Mouse (Mus musculus) heart, embryonic 14.5 days (tissue): Measurements from ENCODE around the gene Adig. TPM values are rescaled to one million over a fixed set of nuclear protein-coding genes. Genes with fewer than 3 reads are reported as not detected.

Experiments
- ATAC-seq: fragments of 200-750 bp; cut with Nextera tagmentation; 2 replicates; pipeline ENCODE4 v1.8.0; 2017; ENCODE audit warnings: low read depth, moderate TSS enrichment; ENCODE audit not compliant: insufficient number of reproducible peaks, insufficient read depth, low FRiP score
- H3K27ac ChIP-seq, 2 experiments: fragments of 200-500 bp in 1 of 2; fragments of 300-500 bp in 1 of 2; sonication (generic) in 1 of 2; replicated peaks in 1 of 2; 2 replicates each; pipeline ENCODE4 v1.5.1; 2012 to 2014; ENCODE audit warnings: low read depth in 2 of 2, low read length in 2 of 2, control low read depth in 1 of 2, mild to moderate bottlenecking in 1 of 2, mixed read lengths in 1 of 2; ENCODE audit not compliant: control insufficient read depth in 1 of 2, insufficient read depth in 1 of 2
- H3K27me3 ChIP-seq: fragments of 300-500 bp; sonication (generic); 2 replicates; pipeline ENCODE4 v1.6.1; 2014; ENCODE audit warnings: mild to moderate bottlenecking, low read length, control low read depth; ENCODE audit not compliant: control insufficient read depth, insufficient read depth
- H3K36me3 ChIP-seq: fragments of 300-500 bp; sonication (generic); 2 replicates; pipeline ENCODE4 v1.6.1; 2014; ENCODE audit warnings: mild to moderate bottlenecking, control low read depth, low read length, mixed read lengths; ENCODE audit not compliant: control insufficient read depth, insufficient read depth
- H3K4me1 ChIP-seq, 2 experiments: fragments of 200-500 bp in 1 of 2; fragments of 300-500 bp in 1 of 2; sonication (generic) in 1 of 2; 2 replicates each; pipeline ENCODE4 v1.6.1; 2012 to 2014; ENCODE audit warnings: low read length in 2 of 2, control low read depth in 1 of 2, mixed read lengths in 1 of 2; ENCODE audit not compliant: control insufficient read depth in 2 of 2, insufficient read depth in 2 of 2
- H3K4me2 ChIP-seq: fragments of 300-500 bp; sonication (generic); 2 replicates; pipeline ENCODE4 v1.6.1; 2014; ENCODE audit warnings: mild to moderate bottlenecking, low read length
- H3K4me3 ChIP-seq, 2 experiments: fragments of 200-500 bp in 1 of 2; fragments of 300-500 bp in 1 of 2; sonication (generic) in 1 of 2; 2 replicates each; pipeline ENCODE4 v1.5.1; 2012 to 2014; ENCODE audit warnings: low read length in 2 of 2, mild to moderate bottlenecking in 2 of 2, control low read depth in 1 of 2, low read depth in 1 of 2, moderate library complexity in 1 of 2; ENCODE audit not compliant: control insufficient read depth in 1 of 2, insufficient read depth in 1 of 2
- H3K9ac ChIP-seq: fragments of 300-500 bp; sonication (generic); 2 replicates; pipeline ENCODE4 v1.6.1; 2014; ENCODE audit warnings: mild to moderate bottlenecking, low read length
- H3K9me3 ChIP-seq: fragments of 300-500 bp; sonication (generic); 2 replicates; pipeline ENCODE4 v1.6.1; 2016; ENCODE audit warnings: low read length, control low read depth; ENCODE audit not compliant: control insufficient read depth
- WGBS: fragments of 180-500 bp; shearing (Covaris S2); extraction: QIAGEN DNeasy Blood & Tissue Kit; methylation state at CpG from one replicate; pipeline ENCODE4 v1.1.7; 2014; 5-methylcytosine and 5-hydroxymethylcytosine counted together
- polyA plus RNA-seq: library from polyadenylated mRNA; unstranded; fragments of >200 nt; fragmentation: Nextera tagmentation; extraction: Ambion mirVana; gene quantifications from 2 replicates; pipeline ENCODE4 v1.2.1, GENCODE M21; 2014

Adig gene
- polyA plus RNA-seq, 1 experiment from 2014 or later: not detected

DNA sequence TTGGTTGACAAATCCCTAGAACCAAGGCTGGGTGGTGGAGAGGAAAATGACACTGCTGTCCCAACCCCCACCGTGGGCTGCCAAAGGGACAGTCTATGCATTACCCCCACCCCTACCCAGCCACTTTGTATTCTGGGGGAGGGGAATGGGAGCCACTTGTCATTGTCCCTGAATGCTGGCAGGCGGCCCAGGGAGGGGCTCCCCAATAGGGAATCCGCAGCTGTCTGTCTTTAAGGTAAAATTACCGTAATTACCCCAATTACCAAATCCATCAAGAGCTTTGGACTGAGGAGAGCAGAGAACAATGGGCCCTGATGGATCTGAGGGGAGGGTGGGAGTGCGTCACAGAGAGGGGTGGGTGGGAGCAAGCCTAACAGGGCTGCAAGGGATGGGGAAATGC, 54.3 kb downstream of the Adig start:
- H3K4me1 ChIP-seq: peaks cover 7 to 12% of the 10 kb centered on the region in 2 experiments; a peak in 3 of 4 replicates
- no peak overlapping the region for H3K4me2 ChIP-seq
- H3K27me3 ChIP-seq: peaks cover 38% of the 10 kb centered on the region
- H3K4me3 ChIP-seq: no peak overlapping the region
- 18% methylated on average over 5 of the region's 5 CpGs for WGBS
- no peak for ATAC-seq
- H3K27ac ChIP-seq: no peak overlapping the region
- no peak overlapping the region for H3K9ac ChIP-seq
- H3K36me3 ChIP-seq: no peaks in the 10 kb centered on the region
- H3K9me3 ChIP-seq: no peaks in the 10 kb centered on the region

Other genes with a start within 250 kb of the Adig start
- not detected in 2 replicates for gene Bpi, start 244.5 kb upstream of the Adig start, polyA plus RNA-seq
- gene Lbp, start 196.1 kb upstream of the Adig start, polyA plus RNA-seq: 18.0 and 19.6 TPM in 2 replicates
- gene Snhg11, start 127.0 kb upstream of the Adig start, polyA plus RNA-seq: 0.23 and 0.45 TPM in 2 replicates
- gene Ralgapb, start 92.8 kb upstream of the Adig start, polyA plus RNA-seq: 13.8 and 17.8 TPM in 2 replicates
- gene Arhgap40, start 10.2 kb downstream of the Adig start, polyA plus RNA-seq: 0.15 TPM in 1 of 2 replicates, not detected in the other
- gene Slc32a1, start 108.2 kb downstream of the Adig start, polyA plus RNA-seq: not detected in 2 replicates
- gene Actr5, start 122.3 kb downstream of the Adig start, polyA plus RNA-seq: 7.9 and 8.6 TPM in 2 replicates
- gene Ppp1r16b, start 162.8 kb downstream of the Adig start, polyA plus RNA-seq: 4.7 and 6.0 TPM in 2 replicates